Mouse (Mus musculus) embryonic facial prominence, embryonic 12.5 days (tissue): ENCODE measurements around the gene Il11ra1. TPM values are rescaled to one million over a fixed set of nuclear protein-coding genes. Genes with fewer than 3 reads are reported as not detected.

Experiments
- ATAC-seq: fragments of 200-750 bp; cut with Nextera tagmentation; 2 replicates; pipeline ENCODE4 v1.8.0; 2017; ENCODE audit not compliant: insufficient number of reproducible peaks, insufficient read depth, low FRiP score, low TSS enrichment
- H3K27ac ChIP-seq: fragments of 300-500 bp; sonication (generic); 2 replicates; pipeline ENCODE4 v1.5.1; 2016; ENCODE audit warnings: mild to moderate bottlenecking
- H3K27me3 ChIP-seq: fragments of 300-500 bp; sonication (generic); 2 replicates; pipeline ENCODE4 v1.6.1; 2016; ENCODE audit warnings: mild to moderate bottlenecking, moderate library complexity
- H3K36me3 ChIP-seq: fragments of 300-500 bp; sonication (generic); 2 replicates; pipeline ENCODE4 v1.6.1; 2016; ENCODE audit warnings: mild to moderate bottlenecking
- H3K4me1 ChIP-seq: fragments of 300-500 bp; sonication (generic); 2 replicates; pipeline ENCODE4 v1.6.1; 2016
- H3K4me2 ChIP-seq: fragments of 300-500 bp; sonication (generic); replicated peaks from 2 replicates; pipeline ENCODE4 v1.6.1; 2016; ENCODE audit warnings: mild to moderate bottlenecking, moderate library complexity
- H3K4me3 ChIP-seq: fragments of 300-500 bp; sonication (generic); 2 replicates; pipeline ENCODE4 v1.5.1; 2016; ENCODE audit warnings: mild to moderate bottlenecking
- H3K9ac ChIP-seq: fragments of 300-500 bp; sonication (generic); 2 replicates; pipeline ENCODE4 v1.6.1; 2016; ENCODE audit warnings: mild to moderate bottlenecking, moderate library complexity
- H3K9me3 ChIP-seq: fragments of 300-500 bp; sonication (generic); 2 replicates; pipeline ENCODE4 v1.6.1; 2016; ENCODE audit warnings: mild to moderate bottlenecking, moderate library complexity
- WGBS: fragments of 180-500 bp; shearing (Covaris S2); methylation state at CpG from one replicate; pipeline ENCODE4 v1.1.7; 2016; 5-methylcytosine and 5-hydroxymethylcytosine counted together
- polyA plus RNA-seq: library from polyadenylated mRNA; unstranded; fragments of >200 nt; fragmentation: Nextera tagmentation; extraction: Ambion mirVana; gene quantifications from 2 replicates; pipeline ENCODE4 v1.2.1, GENCODE M21; 2016

Il11ra1 gene
- polyA plus RNA-seq, 1 experiment from 2014 or later = 358 TPM

DNA sequence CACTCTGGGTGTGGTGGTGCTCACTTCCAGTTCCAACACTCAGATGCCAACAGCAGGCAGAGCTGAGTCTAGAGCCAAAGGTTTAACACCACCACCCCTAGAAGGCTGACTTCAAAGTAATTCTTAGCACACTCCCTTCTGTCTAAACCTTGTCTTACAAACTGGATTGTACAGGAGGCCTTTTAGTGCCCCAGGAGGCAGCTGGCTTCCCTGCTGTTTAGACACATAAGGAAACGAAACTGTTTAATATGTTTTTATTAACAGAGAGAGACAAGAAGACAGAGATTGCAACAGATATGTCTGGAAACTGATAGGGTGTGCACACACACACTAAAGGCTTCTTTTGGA, 38.4 kb downstream of the Il11ra1 start:
- no peak overlapping the region for H3K27ac ChIP-seq
- 0 out of 2 replicates have a peak, but pooled peaks cover 4% of the 10 kb centered on the region for H3K27me3 ChIP-seq
- H3K4me2 ChIP-seq = no peak overlapping the region
- H3K4me3 ChIP-seq = no peak overlapping the region
- H3K9ac ChIP-seq = no peak overlapping the region
- H3K4me1 ChIP-seq = peaks cover 14% of the 10 kb centered on the region
- H3K36me3 ChIP-seq = peaks cover 14% of the 10 kb centered on the region
- WGBS = 71% methylated on average over 1 of the region's 1 CpGs
- no peaks in the 10 kb centered on the region for H3K9me3 ChIP-seq
- no peak for ATAC-seq

DNA sequence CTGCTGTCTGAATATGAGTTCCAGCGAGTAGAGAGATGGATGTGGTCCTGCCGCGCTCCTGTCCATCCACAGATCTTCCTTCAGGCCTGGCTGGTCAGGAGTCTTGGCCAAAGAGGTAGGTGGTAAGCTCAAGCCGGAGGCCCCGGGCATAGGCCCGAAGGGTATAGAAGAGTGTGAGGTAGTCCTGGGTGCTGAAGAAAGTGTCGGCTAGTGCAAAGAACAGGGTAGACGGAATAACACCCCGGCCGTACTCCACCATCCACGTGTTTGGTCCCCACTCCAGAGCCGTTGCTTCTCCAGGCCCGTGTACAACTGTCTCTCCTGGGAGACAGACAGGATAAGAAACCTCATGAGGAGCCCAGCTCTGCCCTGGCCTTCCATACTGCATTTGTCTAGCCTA, 39.5 kb downstream of the Il11ra1 start:
- Histone ChIP-seq H3K4me3 (no peak overlapping the region), H3K9ac (no peak overlapping the region), H3K4me1 (peaks cover 14% of the 10 kb centered on the region), H3K27me3 (no peaks in the 10 kb centered on the region), H3K27ac (no peak overlapping the region), H3K9me3 (no peaks in the 10 kb centered on the region), H3K4me2 (no peak overlapping the region), H3K36me3 (peaks cover 14% of the 10 kb centered on the region)
- WGBS = 94% methylated on average over 13 of the region's 13 CpGs
- ATAC-seq = no peak

DNA sequence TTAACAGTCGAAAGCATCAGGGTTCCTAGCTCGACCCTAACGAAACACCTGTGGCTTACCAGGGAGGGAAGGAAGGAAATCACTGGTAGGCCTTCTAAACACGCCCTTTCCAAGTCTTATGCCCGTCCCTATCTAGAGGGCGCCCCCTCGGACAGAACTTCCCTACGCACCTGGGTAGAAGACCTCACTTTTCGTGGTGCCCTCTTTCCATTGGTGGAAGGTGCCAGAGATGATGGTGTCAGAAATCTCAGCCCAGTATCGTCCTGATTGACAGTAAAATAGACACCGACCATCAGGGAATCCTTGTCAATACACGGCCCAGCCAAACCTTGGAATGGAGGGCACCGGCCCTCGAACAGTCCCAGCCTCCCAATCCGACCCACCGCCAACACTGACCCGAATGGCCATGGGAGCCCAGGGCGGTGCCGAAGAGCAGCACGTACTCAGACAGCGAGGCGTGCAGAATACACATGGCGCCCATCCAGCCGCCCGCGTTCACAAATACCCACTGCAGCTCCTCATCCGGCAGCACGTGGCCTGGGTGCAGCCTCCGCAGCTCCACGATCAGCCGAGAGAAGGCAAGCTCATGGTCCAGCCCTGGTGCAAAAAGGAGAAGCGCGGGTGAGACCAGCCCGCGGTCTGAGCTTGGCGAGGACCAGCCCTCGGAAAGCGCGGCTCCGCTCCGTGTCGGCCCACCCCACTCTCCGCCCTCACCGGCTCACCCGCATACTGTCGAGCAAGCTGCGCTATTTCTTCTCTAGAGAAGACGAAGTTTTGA, 40.8 kb downstream of the Il11ra1 start:
- Histone ChIP-seq H3K27ac (peak overlapping the region; percentile 78), H3K4me3 (peak overlapping the region; percentile 72), H3K27me3 (no peaks in the 10 kb centered on the region), H3K4me2 (peak overlapping the region; percentile 93), H3K36me3 (peaks cover 14% of the 10 kb centered on the region), H3K9ac (peak overlapping the region; percentile 73), H3K4me1 (peaks cover 14% of the 10 kb centered on the region), H3K9me3 (no peaks in the 10 kb centered on the region)
- WGBS = 1% methylated on average over 48 of the region's 48 CpGs
- ATAC-seq = peak; percentile 76

DNA sequence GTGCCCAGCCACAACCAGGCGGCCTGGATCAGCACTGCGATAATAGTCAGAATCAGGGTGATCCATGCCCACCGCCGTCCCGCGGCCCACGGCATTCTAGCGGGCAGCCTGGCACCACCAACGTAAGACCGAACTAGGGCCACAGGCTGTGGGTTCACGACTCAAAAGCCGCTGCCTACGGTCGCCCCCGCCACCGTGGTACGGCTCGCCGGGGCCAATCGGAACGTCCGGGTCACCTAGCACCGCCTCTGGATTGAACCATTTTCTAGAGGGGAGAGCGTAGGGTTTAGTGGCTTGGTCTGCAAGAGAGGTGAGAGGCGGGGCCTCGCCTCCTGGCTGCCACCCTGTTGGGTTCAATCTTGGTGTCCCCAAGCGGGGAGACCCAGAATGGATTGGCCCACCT, 41.4 kb downstream of the Il11ra1 start:
- peak; percentile 95 for ATAC-seq
- Histone ChIP-seq H3K36me3 (peaks cover 14% of the 10 kb centered on the region), H3K4me3 (peak overlapping the region; percentile 72), H3K9ac (peak overlapping the region; percentile 73), H3K27me3 (no peaks in the 10 kb centered on the region), H3K4me1 (peaks cover 14% of the 10 kb centered on the region), H3K27ac (peak overlapping the region; percentile 78), H3K4me2 (peak overlapping the region; percentile 93), H3K9me3 (peaks cover 5% of the 10 kb centered on the region)
- under 1% methylated on average over 27 of the region's 27 CpGs for WGBS

DNA sequence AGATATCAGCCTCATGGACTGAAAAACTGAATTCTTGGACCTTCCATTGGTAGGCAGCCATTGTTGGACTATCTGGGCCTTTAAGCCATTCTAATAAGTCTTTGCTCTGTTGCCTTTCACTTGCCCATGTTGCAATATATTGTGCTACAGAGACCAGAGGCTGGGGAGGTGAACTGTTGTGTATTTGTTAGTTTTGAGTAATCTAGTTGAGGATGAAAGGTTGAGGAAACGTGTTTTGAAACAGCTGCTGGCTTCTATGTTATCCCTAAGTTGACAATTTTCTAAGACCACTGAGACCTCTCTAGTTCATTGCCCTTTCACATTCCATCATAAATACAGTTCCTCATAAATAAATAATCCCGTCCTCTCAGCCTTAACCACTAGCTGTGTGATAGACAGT, 44.3 kb downstream of the Il11ra1 start:
- H3K36me3 ChIP-seq = peaks cover 2% of the 10 kb centered on the region

DNA sequence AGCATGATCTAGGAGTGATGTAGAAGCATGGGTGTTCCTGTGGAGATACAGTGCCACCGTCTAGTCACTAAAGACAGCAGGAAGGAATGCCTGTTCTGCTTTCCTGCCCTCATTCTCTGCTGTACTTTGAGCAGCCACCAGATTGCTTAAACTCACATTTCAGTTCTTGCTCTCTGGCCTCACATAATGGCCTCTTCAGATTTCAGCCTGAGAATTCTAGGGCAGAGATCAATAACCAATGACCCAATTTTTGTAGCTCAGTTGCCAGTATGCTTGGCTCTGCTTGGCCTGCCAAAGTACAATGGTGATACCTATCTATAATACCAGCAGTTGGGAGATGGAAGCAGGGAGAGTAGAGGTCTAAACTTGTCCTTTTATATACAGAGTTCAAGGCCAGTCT, 45.2 kb downstream of the Il11ra1 start:
- Histone ChIP-seq H3K9me3 (peaks cover 13% of the 10 kb centered on the region), H3K27ac (no peak overlapping the region), H3K4me1 (peaks cover 5% of the 10 kb centered on the region), H3K36me3 (no peaks in the 10 kb centered on the region), H3K4me2 (no peak overlapping the region), H3K9ac (no peak overlapping the region), H3K4me3 (no peak overlapping the region), H3K27me3 (no peaks in the 10 kb centered on the region)
- 61% methylated on average over 1 of the region's 1 CpGs for WGBS
- no peak for ATAC-seq

More for the DNA sequence above, 44.3 kb downstream of the Il11ra1 start:
- no peak for ATAC-seq
- Histone ChIP-seq H3K9me3 (peaks cover 13% of the 10 kb centered on the region), H3K4me1 (peaks cover 14% of the 10 kb centered on the region), H3K27ac (no peak overlapping the region), H3K9ac (no peak overlapping the region), H3K4me2 (no peak overlapping the region), H3K27me3 (no peaks in the 10 kb centered on the region), H3K4me3 (no peak overlapping the region)
- 60% methylated on average over 2 of the region's 2 CpGs for WGBS

DNA sequence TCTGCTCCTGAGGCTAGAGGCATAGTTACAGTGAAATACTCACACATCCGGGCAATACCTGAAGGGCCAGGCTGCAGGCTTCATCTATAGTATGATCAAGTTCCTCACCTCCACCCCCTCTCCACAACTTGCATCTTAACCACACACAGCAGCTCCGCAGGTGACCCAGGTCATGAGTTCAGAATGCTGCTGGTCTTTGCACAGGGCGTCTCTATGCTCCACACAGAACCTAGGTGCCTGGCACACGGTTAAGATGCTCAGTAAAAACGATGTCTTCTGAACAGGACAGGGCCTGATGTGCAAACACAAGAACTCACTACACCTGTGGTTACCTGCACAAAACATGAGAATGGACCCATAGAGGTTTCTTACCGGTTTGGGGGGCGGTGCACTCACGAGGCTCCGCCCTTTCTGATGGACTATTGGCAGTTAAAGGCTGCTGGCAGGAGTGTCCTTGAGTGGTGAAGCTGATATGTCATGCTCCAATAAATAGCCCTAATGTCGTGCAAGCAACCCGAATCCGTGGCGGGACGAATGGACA, 55.1 kb downstream of the Il11ra1 start, which contains the start of gene Galt:
TSS of gene Galt (plus strand) at position 432 of the 541 bp plus-strand sequence.
- Histone ChIP-seq H3K4me2 (peak within 1 kb of the TSS; percentile 78), H3K27me3 (no peaks in the 10 kb centered on the region), H3K36me3 (peaks cover 8% of the 10 kb centered on the region; the same call in 1 of the 2 replicates), H3K27ac (peak within 1 kb of the TSS; percentile 81), H3K4me1 (peaks cover 12% of the 10 kb centered on the region), H3K4me3 (peak within 1 kb of the TSS; percentile 63), H3K9me3 (no peaks in the 10 kb centered on the region), H3K9ac (peak within 1 kb of the TSS; percentile 73)
- 14% methylated on average over 14 of the region's 14 CpGs for WGBS
- peak; percentile 30 for ATAC-seq

DNA sequence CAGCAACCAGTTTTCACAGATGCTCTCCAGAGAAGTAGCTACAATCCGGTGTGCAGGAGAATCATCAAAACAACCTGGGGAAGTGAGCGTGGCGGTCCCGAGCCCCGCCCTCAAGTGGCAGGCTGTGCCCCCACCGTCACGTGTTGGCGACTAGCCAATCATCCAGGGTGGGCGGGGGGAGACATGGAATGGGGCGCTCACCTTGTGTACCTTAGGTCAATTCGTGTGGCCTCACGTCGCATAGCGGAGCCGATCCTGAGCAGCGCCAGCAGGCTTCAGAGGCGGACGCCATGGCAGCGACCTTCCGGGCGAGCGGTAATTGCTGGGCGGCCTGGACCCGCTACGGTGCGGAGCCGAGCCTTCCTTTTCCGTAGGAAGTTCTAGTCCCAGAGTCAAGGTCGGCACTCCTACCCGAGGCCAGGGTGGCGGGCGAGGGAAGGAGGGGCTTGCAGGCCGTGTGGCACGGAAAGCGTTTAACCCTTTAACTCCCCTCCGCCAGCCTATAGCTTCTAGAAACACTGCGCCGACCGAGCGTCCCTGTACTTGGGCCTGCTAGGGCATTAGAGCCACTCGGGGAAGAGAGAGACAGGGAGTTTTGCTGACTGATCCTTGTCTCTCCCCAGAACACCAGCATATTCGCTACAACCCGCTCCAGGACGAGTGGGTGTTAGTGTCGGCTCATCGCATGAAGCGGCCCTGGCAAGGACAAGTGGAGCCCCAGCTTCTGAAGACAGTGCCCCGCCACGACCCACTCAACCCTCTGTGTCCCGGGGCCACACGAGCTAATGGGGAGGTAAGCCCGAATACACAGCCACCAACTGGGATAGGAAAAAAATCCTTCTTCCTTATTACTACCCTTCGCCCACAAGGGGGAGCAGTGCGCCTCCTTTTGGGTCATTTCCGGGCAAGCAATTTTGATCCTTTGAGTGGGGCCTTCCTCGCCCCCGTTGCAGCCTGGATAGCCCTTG, 55.8 kb downstream of the Il11ra1 start, which contains the start of gene Sigmar1:
TSS of gene Sigmar1 (minus strand) at position 820 of the 968 bp plus-strand sequence.
- ATAC-seq = peak; percentile 37
- Histone ChIP-seq H3K9me3 (no peaks in the 10 kb centered on the region), H3K9ac (peak within 1 kb of the TSS; percentile 73), H3K4me3 (peak within 1 kb of the TSS; percentile 63), H3K36me3 (peaks cover 8% of the 10 kb centered on the region; the same call in 1 of the 2 replicates), H3K4me1 (peaks cover 14% of the 10 kb centered on the region), H3K4me2 (peak within 1 kb of the TSS; percentile 78), H3K27me3 (no peaks in the 10 kb centered on the region), H3K27ac (peak within 1 kb of the TSS; percentile 81)
- 0% methylated on average over 55 of the region's 57 CpGs for WGBS

DNA sequence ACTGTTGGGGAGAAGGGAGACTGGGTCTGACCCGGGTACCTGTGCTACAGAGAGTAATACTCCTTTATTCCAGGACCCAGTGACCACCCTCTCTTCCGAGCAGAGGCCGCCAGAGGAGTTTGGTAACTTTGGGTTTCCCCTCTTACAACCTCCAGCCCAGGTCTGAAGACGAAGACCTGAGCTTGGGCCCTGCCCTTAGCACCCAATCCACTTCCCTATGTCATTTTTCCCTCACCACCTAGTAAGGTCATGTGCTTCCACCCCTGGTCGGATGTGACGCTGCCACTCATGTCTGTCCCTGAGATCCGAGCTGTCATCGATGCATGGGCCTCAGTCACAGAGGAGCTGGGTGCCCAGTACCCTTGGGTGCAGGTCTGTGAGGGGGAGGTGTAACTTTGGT, 56.7 kb downstream of the Il11ra1 start:
- Histone ChIP-seq H3K4me1 (peaks cover 23% of the 10 kb centered on the region), H3K9ac (peak overlapping the region; percentile 24), H3K9me3 (no peaks in the 10 kb centered on the region), H3K4me2 (peak overlapping the region; percentile 78), H3K27me3 (no peaks in the 10 kb centered on the region), H3K27ac (no peak overlapping the region), H3K36me3 (peaks cover 8% of the 10 kb centered on the region; the same call in 1 of the 2 replicates), H3K4me3 (peak overlapping the region; percentile 63)
- no peak for ATAC-seq
- 74% methylated on average over 8 of the region's 8 CpGs for WGBS

DNA sequence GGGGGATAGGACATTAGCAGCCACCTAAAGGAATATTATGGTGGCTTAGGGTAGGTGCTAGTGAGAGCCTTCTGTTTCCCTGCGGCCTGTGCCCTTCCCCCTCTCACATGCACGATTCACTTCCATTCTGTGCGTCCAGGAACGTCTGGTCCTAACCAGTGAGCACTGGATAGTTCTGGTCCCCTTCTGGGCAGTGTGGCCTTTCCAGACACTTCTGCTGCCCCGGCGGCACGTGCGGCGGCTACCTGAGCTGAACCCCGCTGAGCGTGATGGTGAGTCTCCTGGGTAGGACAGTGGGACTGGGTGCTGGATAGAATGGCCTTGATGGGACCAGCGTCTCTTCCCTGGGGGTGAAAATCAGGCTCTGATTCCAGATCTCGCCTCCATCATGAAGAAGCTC, 57.5 kb downstream of the Il11ra1 start:
- Histone ChIP-seq H3K27ac (no peak overlapping the region), H3K4me3 (no peak overlapping the region), H3K4me1 (peaks cover 31% of the 10 kb centered on the region), H3K27me3 (no peaks in the 10 kb centered on the region), H3K9me3 (no peaks in the 10 kb centered on the region), H3K4me2 (no peak overlapping the region), H3K36me3 (peaks cover 8% of the 10 kb centered on the region; the same call in 1 of the 2 replicates), H3K9ac (no peak overlapping the region)
- 93% methylated on average over 13 of the region's 13 CpGs for WGBS
- no peak for ATAC-seq

DNA sequence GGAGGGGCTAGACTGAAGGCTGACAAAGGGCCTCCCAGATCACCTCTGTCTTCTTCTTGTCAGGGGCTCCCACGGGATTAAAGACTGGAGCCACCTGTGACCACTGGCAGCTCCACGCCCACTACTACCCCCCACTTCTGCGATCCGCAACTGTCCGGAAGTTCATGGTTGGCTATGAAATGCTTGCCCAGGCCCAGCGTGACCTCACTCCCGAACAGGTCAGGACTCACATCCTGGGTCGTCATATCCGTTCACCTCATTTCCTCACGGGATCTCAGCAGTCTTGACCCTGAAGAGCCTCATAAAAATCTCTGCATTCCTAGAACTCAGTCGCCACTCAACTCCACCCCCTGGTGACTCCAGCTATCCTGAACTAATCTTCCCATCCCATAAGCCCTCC, 58.2 kb downstream of the Il11ra1 start:
- H3K36me3 ChIP-seq = peaks cover 8% of the 10 kb centered on the region; the same call in 1 of the 2 replicates
- no peak overlapping the region for H3K4me3 ChIP-seq
- H3K9me3 ChIP-seq = no peaks in the 10 kb centered on the region
- no peak overlapping the region for H3K4me2 ChIP-seq
- H3K27ac ChIP-seq = no peak overlapping the region
- no peak for ATAC-seq
- H3K9ac ChIP-seq = no peak overlapping the region
- peaks cover 37% of the 10 kb centered on the region for H3K4me1 ChIP-seq
- 84% methylated on average over 11 of the region's 11 CpGs for WGBS
- no peaks in the 10 kb centered on the region for H3K27me3 ChIP-seq
